Comparison of ENCODE assay signal across 8 mouse cellular contexts in genomic region chr5:151142241-151142640, GRCm38 (mm10).
DNase-seq lines count a peak whose midpoint lies in the region; ATAC-seq and TF ChIP-seq lines count a peak whose summit lies in the region.

No protein-coding gene starts in this region.

- no peak overlapping the region for H3K4me3 ChIP-seq in heart, embryonic 16.5 days (ENCODE audit: low read length)
- H3K4me3 ChIP-seq in midbrain, postnatal 0 days (ENCODE audit: low read depth, low read length), result no peak overlapping the region

- TF ChIP-seq CTCF in midbrain, postnatal 0 days (IDR thresholded peaks at IDR 0.05), result peak; percentile 81

- H3K27me3 ChIP-seq in heart, embryonic 16.5 days (ENCODE audit: control insufficient read depth, insufficient read depth, low read length), result no peaks in the 10 kb centered on the region
- H3K27me3 ChIP-seq in midbrain, postnatal 0 days (ENCODE audit: insufficient read depth, low read length), result no peaks in the 10 kb centered on the region

- no peaks in the 10 kb centered on the region for H3K36me3 ChIP-seq in heart, embryonic 16.5 days (ENCODE audit: control insufficient read depth, insufficient read depth)
- no peaks in the 10 kb centered on the region for H3K36me3 ChIP-seq in midbrain, postnatal 0 days (ENCODE audit: insufficient read depth, low read length)

- 31% methylated on average over 5 of the region's 5 CpGs for WGBS in heart, embryonic 16.5 days
- WGBS in midbrain, postnatal 0 days, result 47% methylated on average over 5 of the region's 5 CpGs

- 0 out of 2 replicates have a peak, but pooled peaks have one; percentile 26 for ATAC-seq in heart, embryonic 16.5 days (replicated peaks; ENCODE audit: extremely low read depth, insufficient read depth, low FRiP score)
- no peak for ATAC-seq in midbrain, postnatal 0 days (ENCODE audit: low FRiP score)

- peak; percentile 30 for DNase-seq in ovary, postnatal 36 days (ENCODE audit: low spot score)
- no peak for DNase-seq in ovary, postnatal 10 days (ENCODE audit: low spot score)
- peak; percentile 76 for DNase-seq in embryo, embryonic 10.5 days (ENCODE audit: low spot score)
- DNase-seq in kidney, postnatal 25 days, result peak; percentile 65 to 78
- peak; percentile 75 for DNase-seq in midbrain, postnatal 0 days (ENCODE audit: low spot score)
- no peak for DNase-seq in left cerebral cortex, adult 8-10 months (ENCODE audit: low spot score in 2 of 2)
- DNase-seq in B cell, adult 2 months, result no peak

- no peak overlapping the region for H3K4me2 ChIP-seq in heart, embryonic 16.5 days (ENCODE audit: low read depth, low read length)
- no peak overlapping the region for H3K4me2 ChIP-seq in midbrain, postnatal 0 days (ENCODE audit: low read depth, low read length, poor library complexity, severe bottlenecking)

- peak overlapping the region; percentile 71; the same call in 1 of the 2 replicates for H3K27ac ChIP-seq in heart, embryonic 16.5 days (ENCODE audit: low read length)
- H3K27ac ChIP-seq in midbrain, postnatal 0 days (ENCODE audit: low read depth, low read length), result no peak overlapping the region

- H3K9ac ChIP-seq in heart, embryonic 16.5 days (ENCODE audit: low read length), result no peak overlapping the region
- no peak overlapping the region for H3K9ac ChIP-seq in midbrain, postnatal 0 days (replicated peaks; ENCODE audit: low read length, poor library complexity, severe bottlenecking)

- H3K4me1 ChIP-seq in heart, embryonic 16.5 days (ENCODE audit: control insufficient read depth, insufficient read depth, low read length), result peaks cover 20% of the 10 kb centered on the region
- peaks cover 6% of the 10 kb centered on the region; the same call in 1 of the 2 replicates for H3K4me1 ChIP-seq in midbrain, postnatal 0 days (ENCODE audit: insufficient read depth, low read length)

- no peaks in the 10 kb centered on the region for H3K9me3 ChIP-seq in heart, embryonic 16.5 days (replicated peaks; ENCODE audit: control insufficient read depth, low read length)
- no peaks in the 10 kb centered on the region for H3K9me3 ChIP-seq in midbrain, postnatal 0 days (ENCODE audit: low read length)

Comparison
In these comparisons a context has a peak if more than half of its experiments do, and no peak if none do; other contexts are left out.
1. DNase-seq: peak in ovary, postnatal 36 days (single experiment), embryo, embryonic 10.5 days (single experiment), kidney, postnatal 25 days (2 of 2) and midbrain, postnatal 0 days (single experiment); none in ovary, postnatal 10 days (single experiment), left cerebral cortex, adult 8-10 months (0 of 2) and B cell, adult 2 months (0 of 2).